Mouse (Mus musculus) MEL (cell line): ENCODE measurements around the gene 4930523C07Rik. TPM values are rescaled to one million over a fixed set of nuclear protein-coding genes. Genes with fewer than 3 reads are reported as not detected.

Experiments used
- DNase-seq: peaks from one replicate; pipeline ENCODE4 v3.0.0; 2011; ENCODE audit warnings: low read depth, low spot score
- H3K27ac ChIP-seq: 2 replicates; pipeline ENCODE4 v1.5.1; 2012; ENCODE audit warnings: low read depth, mild to moderate bottlenecking, control low read depth, low read length, moderate library complexity; ENCODE audit not compliant: control insufficient read depth
- H3K27me3 ChIP-seq, 2 experiments: fragments of 150-350 bp in 1 of 2; sonication (generic) in 1 of 2; 2 replicates each; pipeline ENCODE4 v1.6.1; 2012; ENCODE audit warnings: low read length in 2 of 2, mild to moderate bottlenecking in 2 of 2, improper control_type of control experiment in 1 of 2, moderate library complexity in 1 of 2; ENCODE audit not compliant: insufficient read depth in 2 of 2, control insufficient read depth in 1 of 2
- H3K36me3 ChIP-seq, 2 experiments: 2 replicates each; pipeline ENCODE4 v1.6.1; 2012 to 2014; ENCODE audit warnings: low read length in 2 of 2, improper control_type of control experiment in 1 of 2, inconsistent platforms in 1 of 2, mild to moderate bottlenecking in 1 of 2; ENCODE audit not compliant: insufficient read depth in 2 of 2, control insufficient read depth in 1 of 2
- H3K4me1 ChIP-seq, 2 experiments: fragments of 150-350 bp in 1 of 2; sonication (generic) in 1 of 2; 2 replicates each; pipeline ENCODE4 v1.6.1; 2012; ENCODE audit warnings: low read length in 2 of 2, improper control_type of control experiment in 1 of 2, mild to moderate bottlenecking in 1 of 2; ENCODE audit not compliant: insufficient read depth in 2 of 2, control insufficient read depth in 1 of 2
- H3K4me3 ChIP-seq, 2 experiments: fragments of 150-350 bp in 1 of 2; sonication (generic) in 1 of 2; 2 replicates each; pipeline ENCODE4 v1.5.1; 2012; ENCODE audit warnings: low read depth in 2 of 2, low read length in 2 of 2, mild to moderate bottlenecking in 2 of 2, moderate library complexity in 2 of 2, control low read depth in 1 of 2, improper control_type of control experiment in 1 of 2; ENCODE audit not compliant: control insufficient read depth in 1 of 2, insufficient read depth in 1 of 2
- H3K79me2 ChIP-seq: 2 replicates; pipeline ENCODE4 v1.6.1; 2012; ENCODE audit warnings: mild to moderate bottlenecking, low read length, moderate library complexity; ENCODE audit not compliant: control insufficient read depth, poor library complexity, insufficient read depth
- H3K9ac ChIP-seq: 2 replicates; pipeline ENCODE4 v1.6.1; 2012; ENCODE audit warnings: low read depth, mild to moderate bottlenecking, control low read depth, low read length, moderate library complexity; ENCODE audit not compliant: control insufficient read depth, poor library complexity, severe bottlenecking
- H3K9me3 ChIP-seq: fragments of 150-350 bp; sonication (generic); replicated peaks from 2 replicates; pipeline ENCODE4 v1.6.1; 2012; ENCODE audit warnings: mild to moderate bottlenecking, low read length, improper control_type of control experiment, moderate library complexity; ENCODE audit not compliant: insufficient read depth
- CHD1 ChIP-seq: IDR thresholded peaks from 2 replicates; pipeline ENCODE4 v1.6.1; 2012; ENCODE audit warnings: low read depth, mild to moderate bottlenecking, inconsistent platforms, low read length, improper control_type of control experiment
- CHD2 ChIP-seq: IDR thresholded peaks from 2 replicates; pipeline ENCODE4 v1.6.1; 2011; ENCODE audit warnings: low read length, improper control_type of control experiment
- ELF1 ChIP-seq: IDR thresholded peaks from 2 replicates; pipeline ENCODE4 v1.6.1; 2014; ENCODE audit warnings: low read depth, mild to moderate bottlenecking, inconsistent platforms, low read length, improper control_type of control experiment, moderate library complexity
- ETS1 ChIP-seq: IDR thresholded peaks from 2 replicates; pipeline ENCODE4 v1.6.1; 2012; ENCODE audit warnings: low read depth, mild to moderate bottlenecking, inconsistent platforms, low read length, improper control_type of control experiment, moderate library complexity
- GABPA ChIP-seq: IDR thresholded peaks from 2 replicates; pipeline ENCODE4 v1.6.1; 2012; ENCODE audit warnings: low read depth, mild to moderate bottlenecking, inconsistent platforms, low read length, improper control_type of control experiment, moderate library complexity
- HCFC1 ChIP-seq: IDR thresholded peaks from 2 replicates; pipeline ENCODE4 v1.6.1; 2012; ENCODE audit warnings: low read depth, mild to moderate bottlenecking, inconsistent platforms, low read length, improper control_type of control experiment, moderate library complexity
- KAT2A ChIP-seq: conservative IDR thresholded peaks from 2 replicates; pipeline ENCODE4 v1.6.1; 2012; ENCODE audit warnings: low read depth, low read length, improper control_type of control experiment, inconsistent platforms
- MAX ChIP-seq: IDR thresholded peaks from 2 replicates; pipeline ENCODE4 v1.6.1; 2011; ENCODE audit warnings: low read length, improper control_type of control experiment
- MAZ ChIP-seq: IDR thresholded peaks from 2 replicates; pipeline ENCODE4 v1.6.1; 2012; ENCODE audit warnings: low read depth, mild to moderate bottlenecking, inconsistent platforms, low read length, improper control_type of control experiment
- MYB ChIP-seq: IDR thresholded peaks from 2 replicates; pipeline ENCODE4 v1.6.1; 2011; ENCODE audit warnings: mild to moderate bottlenecking, low read depth, low read length, improper control_type of control experiment
- NELFE ChIP-seq: IDR thresholded peaks from 2 replicates; pipeline ENCODE4 v1.6.1; 2011; ENCODE audit warnings: low read depth, low read length, improper control_type of control experiment
- NRF1 ChIP-seq: IDR thresholded peaks from 2 replicates; pipeline ENCODE4 v1.6.1; 2014; ENCODE audit warnings: low read depth, mild to moderate bottlenecking, inconsistent platforms, low read length, improper control_type of control experiment, moderate library complexity; ENCODE audit not compliant: poor library complexity, insufficient read depth, severe bottlenecking
- POLR2AphosphoS2 ChIP-seq: IDR thresholded peaks from 2 replicates; pipeline ENCODE4 v1.6.1; 2011; ENCODE audit warnings: low read length, improper control_type of control experiment
- POLR2AphosphoS5 ChIP-seq: IDR thresholded peaks from 2 replicates; pipeline ENCODE4 v1.6.1; 2012; ENCODE audit warnings: low read depth, borderline replicate concordance, mild to moderate bottlenecking, inconsistent platforms, low read length, moderate library complexity, mixed read lengths
- SMC3 ChIP-seq: IDR thresholded peaks from 2 replicates; pipeline ENCODE4 v1.6.1; 2011; ENCODE audit warnings: low read depth, low read length, improper control_type of control experiment
- TBP ChIP-seq: IDR thresholded peaks from 2 replicates; pipeline ENCODE4 v1.8.0; 2011; ENCODE audit warnings: low read depth, low read length, improper control_type of control experiment
- UBTF ChIP-seq: IDR thresholded peaks from 2 replicates; pipeline ENCODE4 v1.6.1; 2012; ENCODE audit warnings: low read depth, mild to moderate bottlenecking, inconsistent platforms, low read length, improper control_type of control experiment, moderate library complexity, borderline replicate concordance; ENCODE audit not compliant: insufficient read depth
- ZMIZ1 ChIP-seq: IDR thresholded peaks from 2 replicates; pipeline ENCODE4 v1.6.1; 2012; ENCODE audit warnings: low read depth, mild to moderate bottlenecking, inconsistent platforms, low read length, improper control_type of control experiment, moderate library complexity
- polyA plus RNA-seq, 2 experiments: library from polyadenylated mRNA; stranded (reverse) in 1 of 2; unstranded in 1 of 2; fragments of >175 nt in 1 of 2; fragments of >200 nt in 1 of 2; gene quantifications; 2 replicates each; pipeline versions ENCODE4 v1.2.1 to v1.2.4; 2012; ENCODE audit warnings: low replicate concordance in 2 of 2, low read depth in 1 of 2; ENCODE audit not compliant: insufficient read length in 2 of 2, insufficient read depth in 1 of 2, missing spikeins in 1 of 2
- total RNA-seq: library from RNA; depleted of rRNA; stranded (reverse); fragments of 300-350 nt; gene quantifications from 2 replicates; pipeline ENCODE4 v1.2.3, GENCODE M21; 2012

4930523C07Rik gene
- total and polyA plus RNA-seq, 3 experiments: not detected

DNA sequence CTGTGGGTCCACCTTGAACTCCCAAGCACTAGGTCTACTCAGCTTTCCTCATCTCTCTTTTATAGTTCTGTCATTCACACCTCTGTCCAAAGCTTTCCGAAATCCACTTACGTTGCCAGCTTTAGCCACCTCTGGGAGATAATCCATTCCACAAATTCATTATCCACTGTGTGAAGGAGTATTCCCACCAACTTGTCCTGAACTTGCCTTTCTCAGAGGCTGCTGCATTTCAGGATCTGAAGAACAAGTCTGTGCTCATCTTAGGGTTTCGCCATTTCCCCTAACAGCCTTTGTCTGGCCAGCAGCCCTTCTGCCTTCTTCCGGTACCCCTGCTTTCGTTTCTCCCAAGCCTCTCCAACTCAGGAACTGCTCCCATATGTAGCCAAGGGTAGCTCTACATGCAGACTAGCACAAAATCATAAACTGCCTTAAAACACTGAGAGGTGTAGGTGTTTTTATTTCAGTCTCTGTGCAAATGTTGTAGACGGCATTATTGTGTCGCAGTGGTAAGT lies 2.9 kb upstream of the 4930523C07Rik start:
- no peak for DNase-seq
- TF ChIP-seq ZMIZ1 (no peak), UBTF (no peak), CHD1 (no peak), GABPA (no peak), NELFE (no peak), CHD2 (no peak), HCFC1 (no peak), ELF1 (no peak), NRF1 (no peak), MAX (no peak), KAT2A (no peak), SMC3 (no peak)
- Histone ChIP-seq H3K27ac (no peak overlapping the region), H3K79me2 (no peaks in the 10 kb centered on the region), H3K4me1 (no peaks in the 10 kb centered on the region), H3K9ac (no peak overlapping the region), H3K4me3 (no peak overlapping the region), H3K36me3 (no peaks in the 10 kb centered on the region), H3K27me3 (no peaks in the 10 kb centered on the region), H3K9me3 (no peaks in the 10 kb centered on the region)

DNA sequence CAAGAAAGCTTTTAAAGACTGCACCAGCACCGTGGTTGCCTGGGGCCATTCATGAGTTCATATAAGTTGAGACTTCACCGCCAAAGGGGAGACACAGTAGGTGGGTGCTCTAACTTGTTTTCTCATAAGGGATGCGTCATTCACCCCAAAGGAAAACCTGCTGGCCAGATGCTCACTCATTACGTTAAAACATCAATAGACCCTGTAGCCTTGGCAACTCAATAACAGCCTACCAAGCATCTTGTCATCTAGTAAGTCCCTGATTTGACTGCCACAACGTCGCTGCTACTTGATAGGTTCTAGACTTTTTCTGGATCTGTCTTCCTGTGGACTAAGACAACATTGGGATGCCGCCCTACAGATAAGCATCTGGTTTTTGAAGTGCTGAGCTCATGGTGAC lies 1.8 kb upstream of the 4930523C07Rik start:
- Histone ChIP-seq H3K79me2 (no peaks in the 10 kb centered on the region), H3K27ac (no peak overlapping the region), H3K9me3 (no peaks in the 10 kb centered on the region), H3K36me3 (no peaks in the 10 kb centered on the region), H3K4me3 (no peak overlapping the region), H3K9ac (no peak overlapping the region), H3K4me1 (no peaks in the 10 kb centered on the region), H3K27me3 (no peaks in the 10 kb centered on the region)
- DNase-seq: no peak
- TF ChIP-seq MAZ (no peak), TBP (no peak), SMC3 (no peak), UBTF (no peak), ETS1 (no peak), POLR2AphosphoS2 (no peak), CHD2 (no peak), POLR2AphosphoS5 (no peak), MYB (no peak)
- TF ChIP-seq, all 39 proteins: peak for 0
